In genomic region chr19:61057581-61057980, GRCm38 (mm10) we compare ENCODE assay signal across 9 mouse cellular contexts.
DNase-seq lines count a peak whose midpoint lies in the region; ATAC-seq lines count a peak whose summit lies in the region.
"Had no signal": no experiment of that assay in that cellular context is flagged by ENCODE, and none has a peak within 500 bp of the region (broad histone marks: within the 10 kb centered on the region; RNA-seq: fewer than 3 reads in every experiment).

No protein-coding gene starts in this region.

- WGBS in forebrain, embryonic 10.5 days, result 39% methylated on average over 3 of the region's 3 CpGs

- H3K4me3 ChIP-seq in forebrain, embryonic 10.5 days, result no peak overlapping the region
- H3K4me3 ChIP-seq: limb, embryonic 15.5 days had no signal

- H3K4me1 ChIP-seq in forebrain, embryonic 10.5 days, result peaks cover 24% of the 10 kb centered on the region
- H3K4me1 ChIP-seq: limb, embryonic 15.5 days had no signal

- H3K36me3 ChIP-seq in forebrain, embryonic 10.5 days (replicated peaks), result no peaks in the 10 kb centered on the region
- H3K36me3 ChIP-seq: limb, embryonic 15.5 days had no signal

- peak; percentile 50 for DNase-seq in heart, adult 8-10 months (ENCODE audit: low spot score)
- DNase-seq in heart, postnatal 4 days, result no peak
- peak; percentile 13 for DNase-seq in forelimb bud, embryonic 11.5 days (ENCODE audit: low read depth, low spot score)
- peak; percentile 61 to 79 for DNase-seq in kidney, postnatal 36 days
- peak; percentile 4 for DNase-seq in retina, postnatal 1 day
- no peak for DNase-seq in forebrain, embryonic 10.5 days (ENCODE audit: extremely low spot score, low spot score)
- DNase-seq in layer of hippocampus, adult 9-11 months, result no peak

- no peaks in the 10 kb centered on the region for H3K27me3 ChIP-seq in forebrain, embryonic 10.5 days (ENCODE audit: poor library complexity, severe bottlenecking)
- H3K27me3 ChIP-seq: limb, embryonic 15.5 days had no signal

- ATAC-seq in frontal cortex, adult (ENCODE audit: low TSS enrichment), result no peak

- no peaks in the 10 kb centered on the region for H3K9me3 ChIP-seq in forebrain, embryonic 10.5 days
- H3K9me3 ChIP-seq: limb, embryonic 15.5 days had no signal

- no peak overlapping the region for H3K27ac ChIP-seq in forebrain, embryonic 10.5 days
- H3K27ac ChIP-seq: limb, embryonic 15.5 days had no signal

Comparison
In these comparisons a context has a peak if more than half of its experiments do, and no peak if none do; other contexts are left out.
1. DNase-seq: peak in heart, adult 8-10 months (single experiment), forelimb bud, embryonic 11.5 days (single experiment), kidney, postnatal 36 days (2 of 2) and retina, postnatal 1 day (single experiment); none in heart, postnatal 4 days (single experiment), forebrain, embryonic 10.5 days (single experiment) and layer of hippocampus, adult 9-11 months (single experiment).